Mouse (Mus musculus) lung, adult 2 months (tissue): Measurements from ENCODE around the gene Rtn4r.

Experiments used
- CTCF ChIP-seq: fragments of 200-500 bp; IDR thresholded peaks from 2 replicates; pipeline ENCODE4 v1.5.1; 2011; ENCODE audit warnings: mild to moderate bottlenecking, low read length, control low read depth; ENCODE audit not compliant: insufficient read depth
- POLR2A ChIP-seq: fragments of 200-500 bp; IDR thresholded peaks from 2 replicates; pipeline ENCODE4 v1.6.1; 2011; ENCODE audit warnings: low read depth, mild to moderate bottlenecking, control low read depth, low read length, borderline replicate concordance; ENCODE audit errors: extremely low read depth

- TF ChIP-seq CTCF: peak; percentile 94
- TF ChIP-seq POLR2A: no peak
These were observed 19.0 kb upstream of the Rtn4r start for GRCm38 (mm10) chr16:18108221-18108966.
